ENCODE assay signal across 15 mouse cellular contexts in the genomic region with DNA sequence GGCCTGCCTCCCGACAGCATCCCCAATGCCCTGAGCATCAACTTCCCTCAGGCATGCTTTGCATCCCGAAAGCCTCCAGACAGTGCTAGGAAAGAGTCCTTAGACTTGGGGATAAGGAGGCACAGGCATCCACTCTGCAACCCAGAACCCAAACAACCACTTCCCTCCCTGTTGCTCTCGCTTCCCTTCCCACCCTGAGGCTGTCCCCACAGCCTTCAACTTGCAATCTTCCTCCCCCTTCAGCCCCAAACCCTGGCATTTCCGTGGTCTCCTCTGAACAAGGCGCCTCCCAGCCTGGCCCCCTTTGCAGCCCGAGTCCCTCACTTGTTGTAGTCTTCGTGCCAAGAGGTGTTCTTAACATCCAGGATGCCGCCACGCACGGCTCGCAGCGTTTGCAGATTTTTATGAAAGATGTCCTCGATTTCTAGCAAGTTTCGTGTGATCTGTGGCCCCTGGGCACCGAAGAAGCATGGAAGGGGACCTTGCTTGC. TPM values are rescaled to one million over a fixed set of nuclear protein-coding genes. Genes with fewer than 3 reads are reported as not detected.
DNase-seq lines count a peak whose midpoint lies in the region; ATAC-seq and TF ChIP-seq lines count a peak whose summit lies in the region.
"Had no signal": no experiment of that assay in that cellular context is flagged by ENCODE, and none has a peak within 500 bp of the region (broad histone marks: within the 10 kb centered on the region; RNA-seq: fewer than 3 reads in every experiment).

No protein-coding gene starts in this region.

- H3K4me3 ChIP-seq in intestine, postnatal 0 days (ENCODE audit: low read depth, low read length) = no peak overlapping the region
- H3K4me3 ChIP-seq in intestine, embryonic 16.5 days (ENCODE audit: low read length) = no peak overlapping the region
- no peak overlapping the region for H3K4me3 ChIP-seq in bone marrow, adult 2 months (replicated peaks; ENCODE audit: control insufficient read depth, low read depth, low read length)
- H3K4me3 ChIP-seq in brown adipose tissue, adult 24 weeks (ENCODE audit: insufficient read depth, low read depth, low read length) = 0 out of 2 replicates have a peak overlapping the region, but pooled peaks have one; percentile 0
- no peak overlapping the region for H3K4me3 ChIP-seq in kidney, adult 2 months (ENCODE audit: insufficient read depth, low read depth, low read length)
- H3K4me3 ChIP-seq: heart, embryonic 10.5 days; liver, embryonic 13.5 days; neural tube, embryonic 15.5 days had no signal

- WGBS in intestine, postnatal 0 days = 62% methylated on average over 15 of the region's 15 CpGs
- WGBS in intestine, embryonic 16.5 days = 64% methylated on average over 15 of the region's 15 CpGs
- 36% methylated on average over 15 of the region's 15 CpGs for WGBS in bone marrow, adult 2 months
- 65% methylated on average over 15 of the region's 15 CpGs for WGBS in kidney, adult 2 months

- H3K36me3 ChIP-seq in intestine, postnatal 0 days (ENCODE audit: control insufficient read depth, insufficient read depth) = no peaks in the 10 kb centered on the region
- H3K36me3 ChIP-seq in intestine, embryonic 16.5 days (ENCODE audit: control insufficient read depth, insufficient read depth, low read length) = no peaks in the 10 kb centered on the region
- H3K36me3 ChIP-seq in kidney, adult 2 months (ENCODE audit: control insufficient read depth, insufficient read depth, low read length) = no peaks in the 10 kb centered on the region
- H3K36me3 ChIP-seq: heart, embryonic 10.5 days; liver, embryonic 13.5 days; neural tube, embryonic 15.5 days had no signal

- TF ChIP-seq CTCF in intestine, postnatal 0 days (IDR thresholded peaks at IDR 0.05; ENCODE audit: low read depth) = no peak
- no peak for TF ChIP-seq CTCF in bone marrow, adult 2 months (IDR thresholded peaks at IDR 0.05; ENCODE audit: control insufficient read depth, insufficient read depth, low read length)
- TF ChIP-seq CTCF in kidney, adult 2 months (conservative IDR thresholded peaks at IDR 0.05; ENCODE audit: insufficient read depth, insufficient read length, low read depth, low read length) = no peak

- DNase-seq in adrenal gland, postnatal 10 days = no peak
- DNase-seq in kidney, adult 2 months = no peak
- DNase-seq: cerebellum, postnatal 10 days; gastrocnemius, postnatal 14 days; kidney, postnatal 4 days; liver, embryonic 13.5 days had no signal

- 0 out of 2 replicates have a peak overlapping the region, but pooled peaks have one; percentile 3 for H3K9ac ChIP-seq in intestine, postnatal 0 days (ENCODE audit: low read depth, low read length)
- no peak overlapping the region for H3K9ac ChIP-seq in intestine, embryonic 16.5 days (ENCODE audit: low read depth, low read length)
- H3K9ac ChIP-seq: liver, embryonic 13.5 days; neural tube, embryonic 15.5 days had no signal

- TF ChIP-seq POLR2A in bone marrow, adult 2 months (IDR thresholded peaks at IDR 0.05; ENCODE audit: borderline replicate concordance, control insufficient read depth, low read depth, low read length) = no peak
- no peak for TF ChIP-seq POLR2A in kidney, adult 2 months (IDR thresholded peaks at IDR 0.05; ENCODE audit: low read depth, low read length)

- no peaks in the 10 kb centered on the region for H3K27me3 ChIP-seq in intestine, postnatal 0 days (replicated peaks; ENCODE audit: control insufficient read depth, insufficient read depth, low read length)
- no peaks in the 10 kb centered on the region for H3K27me3 ChIP-seq in intestine, embryonic 16.5 days (replicated peaks; ENCODE audit: control insufficient read depth, insufficient read depth, low read length)
- H3K27me3 ChIP-seq in kidney, adult 2 months (replicated peaks; ENCODE audit: control insufficient read depth, insufficient read depth, low read length) = no peaks in the 10 kb centered on the region
- H3K27me3 ChIP-seq: neural tube, embryonic 15.5 days had no signal

- no peak for ATAC-seq in intestine, postnatal 0 days
- ATAC-seq in intestine, embryonic 16.5 days = no peak
- ATAC-seq in megakaryocyte, adult 5-6 weeks (ENCODE audit: poor library complexity, severe bottlenecking) = peak; percentile 58
- ATAC-seq: lung, postnatal 0 days had no signal

- H3K4me1 ChIP-seq in intestine, postnatal 0 days (replicated peaks; ENCODE audit: control insufficient read depth, insufficient read depth, low read length) = no peaks in the 10 kb centered on the region
- H3K4me1 ChIP-seq in intestine, embryonic 16.5 days (ENCODE audit: control insufficient read depth, insufficient read depth, low read length) = no peaks in the 10 kb centered on the region
- peaks cover 2% of the 10 kb centered on the region for H3K4me1 ChIP-seq in bone marrow, adult 2 months (ENCODE audit: control insufficient read depth, insufficient read depth, low read length)
- H3K4me1 ChIP-seq in brown adipose tissue, adult 24 weeks (ENCODE audit: control insufficient read depth, insufficient read depth, insufficient read length, low read length) = peaks cover 9% of the 10 kb centered on the region
- H3K4me1 ChIP-seq in kidney, adult 2 months (ENCODE audit: control insufficient read depth, insufficient read depth, low read length) = no peaks in the 10 kb centered on the region

- H3K27ac ChIP-seq in intestine, postnatal 0 days (ENCODE audit: low read depth, low read length) = no peak overlapping the region
- H3K27ac ChIP-seq in intestine, embryonic 16.5 days (ENCODE audit: low read length) = no peak overlapping the region
- H3K27ac ChIP-seq in bone marrow, adult 2 months (ENCODE audit: control insufficient read depth, insufficient read depth, low read depth, low read length, poor library complexity) = peak overlapping the region; percentile 78
- no peak overlapping the region for H3K27ac ChIP-seq in brown adipose tissue, adult 24 weeks (replicated peaks; ENCODE audit: low read depth, low read length)
- no peak overlapping the region for H3K27ac ChIP-seq in kidney, adult 2 months (ENCODE audit: insufficient read depth, low read depth, low read length)
- H3K27ac ChIP-seq: heart, embryonic 10.5 days; liver, embryonic 13.5 days; neural tube, embryonic 15.5 days had no signal

- no peaks in the 10 kb centered on the region for H3K9me3 ChIP-seq in intestine, postnatal 0 days (ENCODE audit: control insufficient read depth)
- no peaks in the 10 kb centered on the region for H3K9me3 ChIP-seq in intestine, embryonic 16.5 days (ENCODE audit: control insufficient read depth, low read length)
- H3K9me3 ChIP-seq: heart, embryonic 10.5 days; liver, embryonic 13.5 days; neural tube, embryonic 15.5 days had no signal

- no peak overlapping the region for H3K4me2 ChIP-seq in intestine, postnatal 0 days (replicated peaks; ENCODE audit: low read depth)
- H3K4me2 ChIP-seq in intestine, embryonic 16.5 days (ENCODE audit: low read depth, low read length) = no peak overlapping the region
- H3K4me2 ChIP-seq: liver, embryonic 13.5 days; neural tube, embryonic 15.5 days had no signal

RNA-seq across cellular contexts. Expression of gene Dnah2, which starts 32.7 kb away (rescaled TPM):
- polyA plus RNA-seq in intestine, postnatal 0 days (2015; fragmentation: Nextera tagmentation; extraction: Ambion mirVana) = 8.0 and 8.7 TPM in 2 replicates
- 0.93 and 1.0 TPM in 2 replicates for polyA plus RNA-seq in intestine, embryonic 16.5 days (2015; fragmentation: Nextera tagmentation; extraction: Ambion mirVana)
- 0.90 and 1.4 TPM in 2 replicates for polyA plus RNA-seq in bone marrow, adult 2 months (2011; ENCODE audit: insufficient read depth, insufficient read length, low replicate concordance, missing spikeins)
- not detected in 2 replicates for polyA plus RNA-seq in brown adipose tissue, adult 24 weeks (2012; ENCODE audit: insufficient read depth, insufficient read length, missing spikeins)
- total RNA-seq in megakaryocyte, adult 5-6 weeks (2015) = 0.54 and 1.8 TPM in 2 replicates
- total RNA-seq in megakaryocyte, adult 5-6 weeks (2017) = 2.1 and 8.0 TPM in 2 replicates
- total RNA-seq in adrenal gland, postnatal 10 days (2021) = under 1 TPM; 0.30 TPM
- 0.50 and 0.73 TPM in 2 replicates for polyA plus RNA-seq in kidney, adult 2 months (2012; rRNA removed)
- total RNA-seq: megakaryocyte-erythroid progenitor cell, adult 5-6 weeks had no signal

RNA-seq across cellular contexts. Expression of gene Efnb3, which starts 43.8 kb away (rescaled TPM):
- polyA plus RNA-seq in intestine, postnatal 0 days (2015; fragmentation: Nextera tagmentation; extraction: Ambion mirVana) = 4.4 and 4.6 TPM in 2 replicates
- 6.3 and 6.8 TPM in 2 replicates for polyA plus RNA-seq in intestine, embryonic 16.5 days (2015; fragmentation: Nextera tagmentation; extraction: Ambion mirVana)
- polyA plus RNA-seq in bone marrow, adult 2 months (2011; ENCODE audit: insufficient read depth, insufficient read length, low replicate concordance, missing spikeins) = 1.9 and 2.2 TPM in 2 replicates
- not detected in 2 replicates for polyA plus RNA-seq in brown adipose tissue, adult 24 weeks (2012; ENCODE audit: insufficient read depth, insufficient read length, missing spikeins)
- 0.11 TPM in 1 of 2 replicates, not detected in the other for total RNA-seq in megakaryocyte, adult 5-6 weeks (2015)
- total RNA-seq in megakaryocyte, adult 5-6 weeks (2017) = 0.45 TPM in 1 of 2 replicates, not detected in the other
- total RNA-seq in adrenal gland, postnatal 10 days (2021) = 1 to 10 TPM; 2.2 to 3.8 TPM
- polyA plus RNA-seq in kidney, adult 2 months (2012; rRNA removed) = 0.81 and 0.84 TPM in 2 replicates
